Mouse (Mus musculus) embryonic fibroblast, embryonic 13.5 days (primary cell): ENCODE measurements at regions not wholly inside any gene's neighbourhood (a gene's known extent, or its start where the extent isn't known, plus 50 kb on each side); places are given as distances from the start of the nearest gene placed in this dataset.

ENCODE experiments used
- H3K27ac ChIP-seq: 2 replicates; pipeline ENCODE4 v1.5.1; 2012; ENCODE audit warnings: low read length, control low read depth, inconsistent platforms; ENCODE audit not compliant: insufficient read depth
- H3K4me1 ChIP-seq: 2 replicates; pipeline ENCODE4 v1.6.1; 2011; ENCODE audit warnings: low read length; ENCODE audit not compliant: control insufficient read depth, insufficient read depth
- H3K4me3 ChIP-seq: 2 replicates; pipeline ENCODE4 v1.5.1; 2011; ENCODE audit warnings: mild to moderate bottlenecking, control low read depth, low read length; ENCODE audit not compliant: insufficient read depth
- CTCF ChIP-seq: IDR thresholded peaks from 2 replicates; pipeline ENCODE4 v1.5.1; 2011; ENCODE audit warnings: mild to moderate bottlenecking, control low read depth, low read length, moderate library complexity, borderline replicate concordance; ENCODE audit not compliant: insufficient read depth
- POLR2A ChIP-seq: IDR thresholded peaks from 2 replicates; pipeline ENCODE4 v1.6.1; 2011; ENCODE audit warnings: low read depth, mild to moderate bottlenecking, control low read depth, low read length, moderate library complexity

DNA sequence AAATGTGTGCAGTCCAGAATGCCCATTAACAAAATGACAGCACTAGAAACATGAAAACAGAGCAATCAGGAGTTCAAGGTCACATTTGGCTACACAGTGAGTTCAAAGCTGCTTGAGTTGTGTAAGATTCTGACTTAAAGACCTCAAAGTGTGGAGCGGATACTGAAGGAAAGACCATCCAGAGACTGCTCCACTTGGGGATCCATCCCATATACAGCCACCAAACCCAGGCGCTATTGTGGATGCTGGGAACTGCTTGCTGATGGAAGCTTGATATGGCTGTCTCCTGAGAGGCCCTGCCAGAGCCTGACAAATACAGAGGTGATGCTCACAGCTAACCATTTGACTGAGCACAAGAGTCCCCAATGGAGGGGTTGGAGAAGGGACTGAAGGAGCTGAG, 98.1 kb upstream of the C1qtnf7 start:
- H3K4me1 ChIP-seq = no peaks in the 10 kb centered on the region
- TF ChIP-seq POLR2A = no peak
- TF ChIP-seq CTCF = no peak
- no peak overlapping the region for H3K27ac ChIP-seq
- no peak overlapping the region for H3K4me3 ChIP-seq

DNA sequence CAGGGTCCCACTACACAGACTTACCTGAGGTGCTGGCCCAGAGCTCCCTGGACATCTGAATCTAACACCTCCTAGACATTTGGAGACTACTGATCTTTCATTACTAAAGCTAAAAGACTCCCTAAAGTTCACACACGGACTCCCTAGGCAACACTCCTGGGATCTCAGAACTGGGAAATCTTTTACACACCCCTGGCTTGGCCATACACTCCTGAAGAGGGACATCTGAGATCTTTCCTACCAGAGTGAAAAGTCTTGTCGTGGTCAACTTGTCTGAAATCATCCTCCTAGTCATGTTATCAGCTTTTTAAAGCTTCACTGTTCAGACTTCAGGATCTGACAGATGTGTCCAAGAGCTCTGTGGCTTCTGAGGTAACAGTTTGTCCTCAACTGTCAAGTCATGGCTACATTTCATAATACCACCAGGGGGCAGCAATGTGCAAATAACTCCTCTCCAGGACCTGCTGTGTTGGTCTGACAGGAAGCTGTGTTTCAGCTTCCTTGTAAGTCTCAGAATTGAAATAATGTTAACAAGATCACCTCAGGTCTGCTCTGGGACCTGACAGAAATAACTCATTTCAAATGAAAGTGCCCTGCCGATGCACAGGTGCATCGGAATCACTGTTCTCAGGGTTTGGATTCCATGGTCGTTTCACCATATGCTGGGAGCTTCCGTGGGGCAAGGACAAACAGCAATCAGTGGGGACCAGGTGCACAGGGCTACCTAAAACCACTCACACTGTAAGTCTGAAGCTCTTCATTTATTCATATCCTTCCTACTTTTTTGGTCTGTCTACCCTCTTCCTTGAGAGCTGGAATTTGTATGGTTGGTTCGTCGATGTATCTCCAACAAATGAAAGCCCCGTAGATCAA, 92.3 kb upstream of the C1qtnf7 start:
- H3K4me3 ChIP-seq = no peak overlapping the region
- no peaks in the 10 kb centered on the region for H3K4me1 ChIP-seq
- TF ChIP-seq POLR2A = no peak
- TF ChIP-seq CTCF = no peak
- no peak overlapping the region for H3K27ac ChIP-seq

DNA sequence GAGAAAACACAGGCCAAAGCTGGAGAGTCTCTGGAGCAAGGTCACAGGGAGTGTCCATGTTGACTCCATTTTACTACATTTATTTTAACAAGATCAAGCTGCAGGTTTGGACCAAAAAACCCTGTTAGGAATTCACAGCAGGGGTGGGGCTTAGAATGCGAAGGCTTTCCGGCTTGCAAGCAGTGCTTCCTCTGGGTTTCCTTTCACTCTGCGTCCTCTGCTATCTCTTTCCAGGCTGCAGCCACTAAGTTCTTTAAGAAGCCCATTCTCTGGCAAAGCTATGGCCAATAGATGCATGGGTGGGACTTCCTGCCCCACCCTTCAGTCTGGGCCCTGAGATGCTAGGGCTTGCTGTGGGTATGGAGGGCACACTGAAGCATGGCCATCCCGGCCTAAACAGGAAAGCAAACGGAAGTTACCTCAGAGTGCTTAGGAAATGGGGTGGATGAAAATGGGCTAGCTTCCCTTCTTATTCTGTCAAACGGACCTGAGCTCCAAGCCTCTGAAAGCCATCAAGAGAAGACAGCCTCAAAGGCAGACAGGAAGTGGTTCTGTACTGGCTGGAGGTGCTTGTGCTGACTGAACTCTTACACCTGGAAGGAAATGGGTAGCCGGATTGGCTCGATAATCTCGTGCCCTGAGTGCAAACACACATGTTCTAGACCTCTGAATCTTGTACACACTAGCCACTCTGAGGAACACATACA, 90.6 kb upstream of the C1qtnf7 start:
- Histone ChIP-seq H3K27ac (no peak overlapping the region), H3K4me1 (no peaks in the 10 kb centered on the region), H3K4me3 (no peak overlapping the region)
- no peak for TF ChIP-seq POLR2A
- TF ChIP-seq CTCF = no peak

DNA sequence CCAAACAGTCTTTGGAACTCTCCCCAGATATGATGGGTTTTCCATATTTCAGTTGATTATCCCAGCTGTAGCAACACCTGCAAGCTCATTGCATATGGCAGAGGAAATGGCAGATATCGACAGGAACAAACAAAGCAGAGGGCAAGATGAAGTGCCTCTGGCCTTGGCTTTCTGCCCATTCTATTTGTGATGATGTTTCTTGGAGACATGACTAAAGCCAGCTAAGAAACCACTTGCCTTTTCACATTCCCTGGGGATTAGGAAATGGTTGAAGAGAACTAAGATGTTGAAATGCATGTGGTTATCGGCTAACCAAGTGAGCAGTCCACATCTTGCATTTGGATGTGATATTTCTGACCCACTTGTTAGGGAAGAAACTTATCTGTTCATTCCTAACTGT, 82.0 kb upstream of the C1qtnf7 start:
- TF ChIP-seq POLR2A (no peak), CTCF (no peak)
- Histone ChIP-seq H3K27ac (no peak overlapping the region), H3K4me3 (no peak overlapping the region), H3K4me1 (no peaks in the 10 kb centered on the region)

DNA sequence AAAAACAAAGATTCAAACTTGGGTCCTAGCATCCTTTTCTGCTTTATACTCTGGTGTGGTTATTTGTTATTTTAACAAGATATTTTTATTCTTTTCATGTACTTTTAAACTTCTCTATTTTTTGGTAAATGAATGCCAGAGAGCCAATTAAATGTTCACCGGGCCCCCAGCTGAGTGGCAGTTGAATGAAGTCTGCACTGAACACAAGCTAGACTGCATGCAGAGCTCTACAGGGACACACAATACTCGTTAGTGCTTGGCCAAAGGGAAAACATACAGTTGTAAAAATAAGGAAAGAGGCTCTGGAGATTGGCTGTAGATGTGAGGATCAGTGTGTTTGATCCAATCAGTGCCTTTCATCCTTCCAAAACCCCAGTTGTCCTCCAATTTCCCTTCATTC, 76.1 kb upstream of the C1qtnf7 start:
- TF ChIP-seq CTCF (no peak), POLR2A (no peak)
- Histone ChIP-seq H3K4me3 (no peak overlapping the region), H3K4me1 (no peaks in the 10 kb centered on the region), H3K27ac (no peak overlapping the region)

DNA sequence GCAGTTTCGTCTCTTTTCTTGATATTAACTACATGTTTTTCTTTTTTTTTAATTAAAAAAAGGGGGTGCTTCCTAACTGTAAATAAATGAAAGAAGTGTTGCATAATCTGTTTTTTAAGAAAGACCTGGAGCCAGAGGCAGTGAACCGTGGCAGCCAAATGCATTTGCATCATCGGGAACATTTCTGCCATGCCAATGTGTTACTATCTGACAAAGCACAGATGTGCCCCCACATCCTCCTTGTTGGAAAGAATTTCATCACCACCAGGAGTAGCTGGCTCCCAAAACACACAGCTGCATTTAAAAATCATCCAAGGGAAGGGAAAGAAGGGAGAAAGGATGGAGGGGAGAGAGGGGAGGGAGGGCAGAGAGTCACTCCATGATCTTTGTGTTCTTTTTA, 74.0 kb upstream of the C1qtnf7 start:
- TF ChIP-seq POLR2A (no peak), CTCF (no peak)

DNA sequence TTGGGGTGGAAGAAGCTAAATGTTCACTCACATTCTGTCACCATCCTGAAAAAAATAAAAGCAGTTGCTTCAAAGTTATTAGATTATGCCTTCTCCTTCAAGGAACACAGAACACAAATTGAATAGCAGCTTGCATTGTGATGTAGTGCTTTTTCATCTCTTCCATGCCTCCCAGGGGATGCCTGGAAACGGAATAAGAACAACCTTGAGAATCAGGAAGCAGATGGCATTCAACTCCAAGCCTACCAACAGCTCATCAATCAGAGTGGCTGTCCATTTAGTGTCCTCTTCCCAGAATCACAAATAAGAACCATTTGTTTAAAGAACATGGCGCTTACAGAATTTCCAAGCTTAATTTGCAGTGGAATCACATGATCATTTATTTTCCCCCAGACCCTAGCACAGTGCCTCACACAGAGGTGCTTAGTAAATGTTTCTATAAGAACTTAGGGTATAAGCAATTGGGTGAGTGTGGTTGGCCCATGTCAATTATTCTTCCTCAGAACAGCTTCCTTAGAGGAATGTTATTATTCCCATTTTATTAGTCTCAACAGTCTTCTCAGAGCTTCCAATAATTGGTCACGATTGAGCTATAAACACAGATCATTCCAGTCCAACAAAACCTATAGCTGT, 70.6 kb upstream of the C1qtnf7 start:
- Histone ChIP-seq H3K27ac (no peak overlapping the region), H3K4me1 (no peaks in the 10 kb centered on the region), H3K4me3 (no peak overlapping the region)
- TF ChIP-seq POLR2A (no peak), CTCF (no peak)

More for the DNA sequence above, 74.0 kb upstream of the C1qtnf7 start:
- H3K4me3 ChIP-seq = no peak overlapping the region
- H3K4me1 ChIP-seq = no peaks in the 10 kb centered on the region
- no peak overlapping the region for H3K27ac ChIP-seq

DNA sequence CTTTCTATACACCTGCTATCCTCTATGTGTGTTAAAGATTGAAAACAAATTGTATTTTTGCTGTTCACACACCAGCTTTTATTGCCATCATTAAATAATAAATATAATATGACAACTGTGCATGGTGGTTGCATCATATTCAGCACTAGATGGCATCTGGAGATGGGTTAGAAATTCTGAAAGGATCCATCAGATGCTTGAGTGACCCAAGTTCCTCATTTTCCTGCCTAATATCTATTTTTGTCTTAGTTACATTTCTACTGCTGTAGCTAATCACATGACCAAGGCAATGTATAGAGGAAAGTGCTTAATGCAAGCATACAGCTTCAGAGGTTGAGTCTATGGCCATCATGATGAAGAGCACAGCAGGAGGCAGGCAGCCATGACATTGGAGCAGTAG, 69.7 kb upstream of the C1qtnf7 start:
- TF ChIP-seq POLR2A (no peak), CTCF (no peak)
- Histone ChIP-seq H3K27ac (no peak overlapping the region), H3K4me3 (no peak overlapping the region), H3K4me1 (no peaks in the 10 kb centered on the region)

DNA sequence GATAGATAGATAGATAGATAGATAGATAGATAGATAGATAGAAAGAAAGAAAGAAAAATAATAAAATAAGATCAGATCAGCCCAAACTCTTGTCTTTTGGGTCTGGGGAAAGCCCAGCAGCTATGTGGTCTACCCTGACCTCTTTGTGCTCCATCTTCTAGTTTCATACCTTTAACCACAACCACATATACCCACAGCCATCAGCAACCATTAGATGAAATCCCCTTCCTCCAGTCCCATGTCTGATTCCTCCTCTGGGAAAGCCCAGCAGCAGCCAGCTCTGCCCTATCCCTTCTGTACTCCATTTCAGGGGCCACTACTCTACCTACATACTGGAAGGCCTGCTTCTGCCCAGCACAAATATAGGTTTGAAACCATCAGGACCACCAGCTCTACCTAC, 69.0 kb upstream of the C1qtnf7 start:
- no peaks in the 10 kb centered on the region for H3K4me1 ChIP-seq
- no peak overlapping the region for H3K27ac ChIP-seq
- no peak overlapping the region for H3K4me3 ChIP-seq
- TF ChIP-seq CTCF (no peak), POLR2A (no peak)

DNA sequence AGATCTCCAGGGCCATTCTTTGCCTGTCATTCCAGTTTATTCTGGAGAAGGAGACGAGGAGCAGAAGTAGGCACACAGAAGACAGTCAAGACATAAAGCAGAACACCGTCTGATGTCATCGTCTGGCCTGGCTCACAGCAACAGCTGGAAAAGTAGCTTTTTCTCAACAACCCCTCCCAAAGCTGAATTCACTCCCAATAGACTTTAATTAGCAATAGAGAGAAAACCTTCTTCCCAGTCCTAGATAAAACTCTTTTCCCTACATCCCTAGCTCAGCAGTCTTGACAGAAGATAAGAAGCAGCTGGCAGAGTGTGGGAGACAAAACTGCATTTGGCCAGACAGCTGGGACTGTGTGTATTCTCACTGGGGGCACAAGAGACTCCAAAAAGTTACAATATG, 59.3 kb upstream of the C1qtnf7 start:
- Histone ChIP-seq H3K4me1 (no peaks in the 10 kb centered on the region), H3K27ac (no peak overlapping the region), H3K4me3 (no peak overlapping the region)
- TF ChIP-seq POLR2A (no peak), CTCF (no peak)
